Mouse (Mus musculus): ENCODE results near the gene Myh4.

DNA sequence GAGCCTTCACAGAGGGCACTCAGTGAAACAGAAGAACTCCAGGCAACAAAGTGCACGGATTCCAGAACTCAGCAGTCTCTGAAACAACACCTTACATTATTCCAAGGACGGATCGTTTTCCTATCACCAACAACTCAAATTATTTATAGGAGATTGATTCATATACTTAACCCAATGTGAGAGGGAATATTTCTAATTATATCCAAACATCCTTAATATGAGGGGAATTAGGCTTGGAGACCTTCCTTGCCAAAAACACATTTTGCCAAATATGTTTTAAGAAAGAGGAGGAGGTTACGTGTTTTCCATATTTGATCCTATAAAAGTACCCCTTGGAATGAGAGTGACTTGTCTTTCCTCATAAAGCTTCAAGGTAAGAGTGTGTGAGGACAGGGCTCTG lies 38.1 kb upstream of the Myh4 start, which contains the start of gene Myh1:
- TF ChIP-seq CTCF (IDR thresholded peaks at IDR 0.05; ENCODE audit: extremely low read depth, insufficient read depth, insufficient read length, insufficient replicate concordance), result no peak
- TF ChIP-seq POLR2A (IDR thresholded peaks at IDR 0.05; ENCODE audit: low read depth, low read length), result no peak

Data from spleen, adult 2 months (tissue).